Mouse (Mus musculus) CH12F3 (cell line): ENCODE data around the gene Ip6k1.
"Not testable (repeated sequence)": the region's sequence is repeated elsewhere in the genome, so short reads cannot be mapped to it uniquely, and the experiment has no call there.

Source experiments
- in situ Hi-C: fragments of 300-500 bp; cut with MboI; formaldehyde crosslinking; loops from 2 replicates; pipeline ENCODE4 v1.14.3; 2020; ENCODE audit warnings: low sequenced_read_pairs

Ip6k1 gene

DNA sequence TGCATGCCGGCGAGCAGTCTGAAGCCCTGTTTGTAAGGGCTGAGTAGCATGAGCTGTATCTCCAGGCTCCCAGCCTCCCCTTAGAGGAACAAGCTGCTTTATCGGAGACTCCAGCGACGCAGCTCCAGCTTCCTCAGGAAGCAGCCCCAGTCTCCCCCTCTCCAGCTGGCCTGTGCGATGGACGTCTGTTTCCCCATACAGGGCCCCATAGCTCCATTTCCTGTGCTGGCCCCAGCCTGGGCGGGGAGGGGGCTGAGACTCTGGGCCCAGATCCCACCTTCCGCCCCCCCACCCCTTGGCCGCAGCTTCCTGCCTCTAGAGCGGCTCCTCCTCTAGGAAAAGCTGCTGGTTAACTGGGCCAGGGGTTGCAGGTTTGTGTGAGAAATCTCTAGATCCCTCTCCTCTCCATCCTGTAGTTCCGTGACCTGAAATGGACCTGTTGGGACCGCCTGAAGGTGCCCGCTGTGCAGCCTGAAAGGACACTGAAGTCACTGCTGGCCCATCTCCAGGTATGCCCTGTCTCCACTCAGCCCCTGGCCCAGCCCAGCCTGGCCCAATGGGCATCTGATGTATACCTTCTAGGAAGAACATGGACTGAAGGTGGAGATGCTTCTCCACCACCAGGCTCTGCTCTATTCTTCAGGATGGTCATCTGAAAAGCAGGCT, 19.5 kb upstream of the Ip6k1 start, which contains the start of gene Gm20661:
TSS of gene Gm20661 (plus strand) at position 378 of the 666 bp plus-strand sequence.
- in situ Hi-C loops = no loop called here

DNA sequence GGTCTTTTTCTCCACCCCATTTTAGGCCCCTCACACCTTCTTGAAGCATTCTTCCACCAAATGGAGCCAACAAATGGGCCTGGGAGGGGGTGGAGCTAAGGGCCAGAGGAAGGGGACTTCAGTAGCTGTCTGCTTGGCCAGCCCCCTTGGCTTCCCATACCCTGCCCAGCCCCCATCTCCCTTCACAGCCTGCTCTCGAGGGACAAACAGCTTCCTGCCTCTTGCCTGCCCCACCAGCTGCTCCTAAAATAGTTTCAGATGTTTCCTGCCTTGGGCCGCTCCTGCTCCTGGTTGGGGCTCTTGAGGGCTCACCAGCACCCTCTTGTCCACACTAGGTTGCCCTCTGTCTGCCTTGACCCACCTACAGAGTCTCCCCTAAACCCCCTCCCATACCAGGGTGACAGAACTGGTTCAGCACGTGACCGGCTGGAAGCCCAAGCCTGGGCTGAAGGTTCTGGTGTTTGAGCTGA, 18.8 kb upstream of the Ip6k1 start:
- in situ Hi-C loops = no loop called here

DNA sequence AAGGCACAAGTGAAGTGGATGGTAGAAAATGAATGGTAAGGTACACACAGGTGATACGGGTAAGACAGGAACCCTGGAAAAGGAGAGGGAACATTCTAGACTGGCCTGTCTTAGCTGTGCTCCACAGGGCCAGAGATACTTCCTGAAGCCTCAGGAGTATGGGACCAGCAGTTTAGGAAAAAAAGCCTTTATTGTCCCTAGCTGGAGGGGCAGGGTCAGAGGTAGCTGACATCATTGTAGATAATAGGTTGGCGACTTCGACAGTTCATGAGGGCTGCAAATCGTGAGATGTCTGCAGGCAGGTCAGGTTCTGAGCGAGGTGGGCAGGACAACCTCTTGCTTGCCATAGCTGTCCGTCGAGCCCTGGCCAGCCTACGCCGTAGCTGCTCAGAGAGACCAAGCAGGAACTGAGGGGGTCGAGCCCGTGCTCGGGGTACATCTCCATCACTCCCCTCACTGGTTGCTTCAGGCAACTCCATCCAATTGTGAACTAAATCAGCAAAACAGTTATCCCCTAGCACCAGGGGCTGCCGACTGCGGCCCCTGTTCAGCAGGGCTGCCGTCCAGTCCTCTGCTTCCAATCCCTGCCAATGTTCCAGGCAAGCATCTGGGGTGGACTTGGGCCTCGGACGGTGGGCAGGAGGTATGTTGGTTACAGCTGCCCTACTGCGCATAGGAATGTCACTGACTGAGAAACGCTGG, 18.1 kb upstream of the Ip6k1 start:
- in situ Hi-C loops = no loop called here

DNA sequence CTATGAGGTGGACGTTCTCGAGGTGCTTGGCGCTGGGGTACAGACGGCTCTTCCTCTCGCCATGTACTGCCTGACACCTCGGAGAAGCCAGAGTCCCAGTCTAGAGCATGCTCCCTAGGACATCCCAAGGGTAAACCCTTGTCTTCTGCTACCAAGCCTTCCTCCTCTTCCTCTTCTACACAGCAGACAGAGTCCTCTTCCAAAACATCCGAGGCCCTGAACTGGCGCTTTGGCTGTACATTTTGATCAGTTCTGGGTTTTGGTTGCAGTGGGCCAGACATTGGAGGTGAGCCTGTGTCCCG, 17.6 kb upstream of the Ip6k1 start:
- in situ Hi-C loops = no loop called here

DNA sequence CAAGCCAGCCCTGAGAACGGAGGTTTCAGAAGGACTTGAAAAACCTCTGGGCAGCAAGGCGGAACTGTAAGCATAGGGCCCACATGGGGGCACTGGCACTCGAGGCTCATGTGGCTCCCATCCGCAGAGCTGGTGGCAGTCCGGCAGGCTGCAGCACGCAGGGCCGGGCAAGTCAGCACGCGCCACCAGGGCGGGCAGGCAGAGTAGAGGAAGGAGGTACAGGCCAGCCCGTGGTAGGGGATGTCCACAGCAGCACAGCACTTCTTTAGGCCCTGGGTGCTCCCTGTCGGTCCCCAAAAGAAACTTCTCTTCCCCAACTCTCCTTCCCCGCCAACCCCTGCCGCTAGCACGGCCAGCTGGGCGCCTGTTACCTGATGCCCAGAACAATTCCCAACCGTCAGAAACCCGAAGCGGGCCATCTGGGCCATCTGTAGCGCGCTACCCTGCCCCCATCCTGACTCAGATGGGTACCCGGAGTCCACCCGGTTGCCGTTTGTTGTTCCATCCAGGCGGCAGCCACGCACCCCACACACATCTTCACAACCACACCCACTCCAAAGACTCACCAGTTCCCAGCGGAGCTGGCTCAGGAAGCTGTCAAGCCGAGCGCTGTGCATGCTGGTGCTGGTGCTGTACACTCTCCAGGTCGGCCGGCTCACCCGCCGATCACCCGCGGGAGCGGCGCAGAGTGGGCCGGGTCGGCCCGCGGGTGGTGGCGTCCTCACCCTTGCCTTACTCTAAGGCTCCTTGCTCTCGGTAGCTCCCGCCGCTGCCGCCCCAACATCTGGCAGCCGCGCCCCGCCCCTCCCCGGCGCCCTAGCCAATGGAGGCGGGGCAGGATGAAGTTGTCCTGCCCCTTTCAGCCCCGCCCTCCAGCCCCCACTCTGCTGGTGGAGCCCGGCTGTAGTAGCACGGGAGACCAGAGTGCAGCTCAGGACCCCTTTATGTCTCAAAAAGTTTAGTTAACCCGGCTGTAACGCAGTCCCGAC, 16.9 kb upstream of the Ip6k1 start, which contains the start of gene Inka1:
TSS of gene Inka1 (minus strand) at position 749 of the 989 bp plus-strand sequence.
- in situ Hi-C loops = no loop called here

DNA sequence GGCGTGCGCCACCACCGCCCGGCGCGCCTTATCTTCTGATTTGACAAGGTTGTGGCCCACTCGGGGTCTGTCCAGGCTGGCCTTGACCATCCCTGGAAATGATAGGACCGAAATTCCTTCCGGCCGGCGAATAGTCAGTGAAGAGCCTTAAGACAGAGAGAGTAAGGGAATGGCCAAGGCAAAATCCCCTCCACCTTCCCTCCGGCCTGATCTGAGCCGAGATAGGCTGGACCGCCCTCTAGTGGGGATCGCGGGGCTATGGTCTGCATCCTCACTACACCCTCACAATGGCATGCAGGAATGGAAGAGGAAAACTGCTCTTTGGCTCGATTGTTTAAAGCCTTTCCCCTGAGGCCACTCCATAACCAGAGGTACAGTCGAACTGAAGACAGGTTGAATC, 15.9 kb upstream of the Ip6k1 start:
- in situ Hi-C loops = no loop called here

DNA sequence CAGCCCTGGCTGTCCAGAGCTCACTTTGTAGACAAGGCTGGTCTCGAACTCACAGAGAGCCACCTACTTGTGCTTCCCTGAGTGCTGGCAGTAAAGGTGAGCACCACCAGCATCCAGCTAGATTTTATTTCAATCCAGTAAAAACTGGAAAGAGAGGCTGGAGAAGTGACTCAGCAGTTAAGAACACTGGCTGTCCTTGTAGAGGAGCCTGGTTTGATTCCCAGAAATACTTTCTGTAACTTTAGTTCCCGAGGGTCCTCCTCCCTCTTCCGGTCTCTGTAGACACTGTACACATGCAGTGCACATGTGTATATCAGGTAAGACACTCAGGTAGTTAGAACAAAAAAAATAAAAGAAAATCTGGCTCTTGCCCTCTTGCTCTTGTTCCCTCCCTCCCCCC, 14.4 kb upstream of the Ip6k1 start:
- in situ Hi-C loops = no loop called here

DNA sequence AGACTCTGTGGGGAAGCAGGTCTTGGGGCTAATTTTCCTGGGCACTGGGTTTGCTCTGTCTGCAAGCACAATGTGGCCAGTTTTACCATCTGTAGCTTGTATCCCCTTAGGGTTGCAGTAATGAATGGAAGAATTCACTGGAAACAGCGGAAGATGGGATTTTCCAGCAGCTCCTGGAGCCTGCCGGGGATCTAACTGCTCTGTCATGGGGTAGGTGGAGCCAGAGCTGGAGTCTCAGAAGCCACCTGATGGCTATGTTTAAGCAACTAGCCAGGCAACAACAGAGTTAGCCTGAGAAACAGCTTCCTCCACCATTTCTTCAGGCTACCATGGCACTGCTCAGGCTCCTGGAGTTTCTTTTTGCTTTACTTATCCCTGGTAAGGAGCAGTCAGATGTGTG, 10.1 kb upstream of the Ip6k1 start, which contains the start of gene Cdhr4:
TSS of gene Cdhr4 (plus strand) at position 301 of the 400 bp plus-strand sequence.
- in situ Hi-C loops = no loop called here

DNA sequence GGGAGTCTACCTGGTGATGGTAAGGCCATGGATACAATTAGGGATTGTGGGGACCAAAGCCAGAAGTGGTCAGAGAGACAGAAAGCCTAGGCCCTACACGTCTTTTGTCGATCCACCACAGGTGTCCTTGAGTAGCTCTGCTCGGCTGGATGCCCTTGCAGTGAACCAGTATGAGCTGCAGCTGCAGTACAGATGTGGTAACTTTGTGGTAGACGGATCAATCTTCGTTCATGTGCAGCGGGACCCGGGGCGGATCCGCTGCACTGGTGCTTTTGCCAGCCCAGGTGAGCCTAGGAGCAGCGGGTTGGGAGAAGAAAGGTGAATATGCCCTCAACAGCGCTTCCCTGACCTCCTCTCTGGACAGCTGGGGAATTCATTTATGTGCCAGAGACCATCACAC, 9.3 kb upstream of the Ip6k1 start:
- in situ Hi-C loops = no loop called here

DNA sequence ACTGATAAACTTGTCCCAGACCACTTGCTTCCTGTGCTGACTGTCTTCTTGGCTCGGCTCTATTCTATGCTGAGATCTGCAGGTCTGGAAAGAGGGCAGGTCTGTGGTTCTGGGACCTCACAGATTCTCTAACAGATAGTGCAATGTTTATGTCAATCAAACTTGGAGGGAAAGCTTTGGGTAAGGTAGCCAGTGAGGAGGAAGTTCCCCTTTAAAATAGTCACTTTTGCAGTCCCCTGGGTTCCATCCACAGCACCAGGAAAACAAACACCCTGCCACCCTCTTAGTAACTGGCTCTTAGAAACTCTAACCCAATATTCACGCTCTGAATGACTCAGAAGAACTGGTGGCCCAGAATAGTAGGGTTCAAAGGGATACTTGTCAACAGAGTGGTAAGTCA, 7.8 kb upstream of the Ip6k1 start:
- in situ Hi-C loops = no loop called here

DNA sequence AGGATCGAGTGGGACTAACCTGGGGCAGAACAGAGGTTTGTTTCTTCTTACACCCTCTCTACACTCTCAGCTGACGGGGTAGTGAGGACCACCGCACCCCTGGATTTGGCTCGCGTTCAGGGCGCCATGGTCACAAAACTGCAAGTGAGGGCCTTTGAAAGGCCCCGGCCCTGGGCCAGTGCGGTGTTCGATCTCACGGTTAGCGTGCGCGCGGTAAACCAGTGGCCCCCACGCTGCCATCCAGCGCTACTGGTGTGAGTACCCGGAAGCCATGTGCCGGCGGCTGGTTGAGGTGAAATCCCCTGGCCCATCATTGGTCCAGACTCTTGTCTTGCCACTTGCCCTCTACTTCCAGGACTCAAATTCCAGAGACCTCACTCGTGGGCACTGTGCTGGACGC, 6.8 kb upstream of the Ip6k1 start:
- in situ Hi-C loops = no loop called here

DNA sequence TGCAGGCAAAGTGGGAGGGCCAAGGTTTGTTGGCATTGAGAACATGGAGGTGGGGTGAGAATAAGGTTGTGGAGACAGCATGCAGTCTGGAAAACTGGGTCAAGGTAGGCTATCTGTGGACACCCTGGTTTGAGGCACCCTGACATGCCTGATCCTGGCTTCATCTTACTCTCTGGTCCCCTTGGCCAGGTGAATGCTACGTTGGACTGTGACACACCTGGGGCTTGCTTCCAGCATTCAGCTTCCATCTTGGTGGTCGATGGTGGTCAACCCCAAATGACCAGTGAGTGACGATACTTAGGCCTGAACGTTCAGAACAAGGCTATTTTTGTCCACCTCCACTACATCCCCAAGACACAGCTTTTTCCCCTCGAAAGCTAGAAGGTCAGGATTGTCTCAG, 6.3 kb upstream of the Ip6k1 start, which contains the start of gene Gm20662:
TSS of gene Gm20662 (plus strand) at position 301 of the 400 bp plus-strand sequence.
- in situ Hi-C loops = no loop called here

DNA sequence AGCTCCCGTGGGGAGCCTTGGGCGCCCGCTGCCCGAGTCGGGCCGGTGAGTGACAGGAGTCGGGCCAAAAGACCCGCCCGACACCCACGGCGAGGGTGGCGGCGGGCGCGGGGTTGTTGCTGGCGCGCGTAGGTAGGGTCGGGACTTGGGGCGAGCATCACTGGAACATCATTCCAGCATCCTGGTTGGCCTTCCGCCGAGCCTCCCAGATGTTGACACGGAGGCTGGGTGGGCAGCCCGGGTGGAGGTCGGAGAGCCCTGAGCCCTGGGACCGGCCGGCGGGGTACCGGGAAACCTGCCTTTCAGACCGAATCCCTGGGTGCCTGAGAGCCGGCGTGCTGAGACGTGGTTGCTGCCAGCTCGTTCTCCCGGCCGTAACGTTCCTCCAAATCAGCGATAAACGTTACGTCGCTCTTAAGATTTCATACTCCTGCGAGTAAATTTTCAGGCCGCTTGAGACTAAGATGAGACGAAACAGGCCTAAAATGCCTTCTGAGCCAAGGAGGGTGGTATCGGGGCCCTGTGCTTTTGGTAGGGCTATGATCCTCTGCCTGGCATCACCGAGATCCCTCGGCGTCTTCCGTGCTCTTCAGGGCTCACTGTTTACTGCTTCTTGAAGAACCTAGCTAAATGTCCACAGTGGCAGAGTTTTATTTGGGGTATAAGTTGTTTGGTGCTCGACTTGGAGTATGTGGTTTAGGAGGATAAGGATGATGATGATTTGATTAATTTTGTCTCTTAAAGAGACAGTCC, 653 bp downstream of the Ip6k1 start:
- in situ Hi-C loops = no loop called here

DNA sequence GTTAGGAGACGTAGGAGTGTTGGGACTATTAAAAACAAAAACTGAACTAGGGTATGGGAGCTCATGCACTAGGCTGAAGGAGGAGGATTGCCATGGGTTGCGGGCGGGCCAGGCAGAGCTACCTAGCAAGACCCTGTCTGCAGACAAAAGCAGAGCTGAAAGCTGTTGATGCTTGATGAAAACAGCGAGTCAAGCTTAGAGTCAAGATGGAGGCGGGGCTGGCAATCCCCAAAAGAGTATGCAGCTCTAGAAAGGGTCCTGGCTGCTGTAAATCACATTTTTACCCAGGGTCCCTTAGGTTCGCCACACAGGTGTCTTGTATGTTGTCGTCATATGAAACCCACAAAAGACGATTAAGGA, 1.2 kb downstream of the Ip6k1 start:
- in situ Hi-C loops = no loop called here

DNA sequence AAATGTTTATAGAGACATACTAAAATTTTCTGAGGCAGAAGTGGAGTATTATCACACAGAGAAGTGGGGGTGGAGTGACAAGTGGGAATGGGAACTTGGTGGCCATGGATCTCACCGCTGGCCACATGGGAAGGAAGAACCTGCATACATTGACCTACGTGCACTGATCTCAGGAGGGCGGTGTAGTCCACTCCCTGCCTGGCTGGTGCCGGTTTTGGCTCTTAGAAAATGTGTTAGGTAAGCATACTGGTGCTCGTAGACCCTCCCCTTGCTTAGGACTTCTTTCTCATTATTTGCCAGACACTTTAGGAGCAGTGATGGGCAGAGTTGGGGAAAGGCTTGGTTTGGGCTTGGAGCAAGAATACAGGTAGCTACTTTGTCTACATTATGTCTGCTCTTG, 5.7 kb downstream of the Ip6k1 start:
- in situ Hi-C loops = no loop called here

DNA sequence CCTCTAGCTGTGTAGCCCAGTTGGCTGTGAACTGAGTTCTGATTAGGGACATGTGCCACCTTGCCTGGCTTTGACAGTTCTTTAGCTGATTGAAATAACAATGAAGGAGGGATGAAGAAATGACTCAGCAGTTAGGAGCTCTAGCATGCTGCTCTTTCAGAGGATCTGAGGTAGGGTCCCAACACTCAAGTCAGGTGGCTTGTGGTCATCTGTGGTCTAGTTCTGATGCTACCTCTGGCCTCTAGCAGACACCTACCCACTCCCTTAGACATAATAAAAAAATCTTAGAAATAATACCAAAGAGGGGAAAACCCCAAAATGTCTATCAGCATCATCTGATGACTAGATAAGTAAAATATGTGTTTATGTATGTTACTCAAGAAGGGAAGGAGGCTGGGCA, 8.1 kb downstream of the Ip6k1 start:
- in situ Hi-C loops = no loop called here

DNA sequence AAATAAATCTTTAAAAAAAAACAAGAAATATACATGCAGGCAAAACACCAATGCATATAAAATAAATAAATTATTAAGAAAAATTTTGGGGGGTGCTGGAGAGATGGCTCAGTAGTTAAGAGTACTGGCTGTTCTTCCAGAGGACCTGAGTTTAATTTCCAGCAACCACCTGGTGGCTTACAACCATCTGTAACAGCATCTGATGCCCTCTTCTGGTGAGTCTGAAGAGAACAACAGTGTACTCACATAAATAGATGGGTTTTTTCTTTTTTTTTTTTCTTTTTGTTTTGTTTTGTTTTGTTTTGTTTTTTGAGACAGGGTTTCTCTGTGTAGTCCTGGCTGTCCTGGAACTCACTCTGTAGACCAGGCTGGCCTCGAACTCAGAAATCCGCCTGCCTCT, 11.3 kb downstream of the Ip6k1 start:
- in situ Hi-C loops = not testable (repeated sequence)

DNA sequence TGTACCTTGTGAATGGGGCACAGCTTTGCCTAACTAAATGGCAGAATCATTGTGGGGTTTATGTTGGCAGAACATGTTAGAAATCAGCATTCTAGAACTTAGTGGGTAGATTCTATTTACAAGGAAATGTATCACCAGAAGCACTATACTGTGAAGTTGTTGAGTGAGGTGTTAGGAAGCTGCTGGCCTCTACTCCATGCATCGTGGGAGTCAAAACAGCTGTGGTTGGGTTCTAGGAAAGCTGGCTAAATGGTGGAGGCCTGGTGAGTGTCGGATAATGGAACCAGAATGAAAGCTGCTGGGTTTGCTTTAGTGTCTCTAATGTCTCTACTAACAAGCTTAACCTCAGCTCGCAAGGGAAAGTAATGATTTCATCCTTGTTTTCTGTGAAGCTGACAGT, 14.8 kb downstream of the Ip6k1 start:
- in situ Hi-C loops = no loop called here

DNA sequence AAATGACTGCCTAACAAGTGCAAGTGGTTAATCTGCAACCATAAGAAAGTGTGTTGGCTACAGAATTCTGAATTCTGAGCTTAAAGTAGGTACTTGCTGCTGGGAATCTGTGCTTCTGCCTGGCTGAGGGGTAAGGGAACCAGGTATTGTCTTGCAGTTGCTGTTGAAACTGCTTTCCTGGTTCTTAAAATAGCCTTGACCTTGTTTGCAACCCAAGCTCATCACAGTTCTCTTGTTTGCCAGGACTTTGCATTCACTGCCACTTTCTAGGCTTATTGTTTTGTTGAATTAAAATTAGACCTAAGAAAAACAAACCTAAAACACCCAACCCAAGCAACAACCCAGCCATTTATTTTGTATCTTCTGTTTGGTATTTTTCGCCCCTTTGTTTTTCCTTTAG, 18.4 kb downstream of the Ip6k1 start:
- in situ Hi-C loops = no loop called here

DNA sequence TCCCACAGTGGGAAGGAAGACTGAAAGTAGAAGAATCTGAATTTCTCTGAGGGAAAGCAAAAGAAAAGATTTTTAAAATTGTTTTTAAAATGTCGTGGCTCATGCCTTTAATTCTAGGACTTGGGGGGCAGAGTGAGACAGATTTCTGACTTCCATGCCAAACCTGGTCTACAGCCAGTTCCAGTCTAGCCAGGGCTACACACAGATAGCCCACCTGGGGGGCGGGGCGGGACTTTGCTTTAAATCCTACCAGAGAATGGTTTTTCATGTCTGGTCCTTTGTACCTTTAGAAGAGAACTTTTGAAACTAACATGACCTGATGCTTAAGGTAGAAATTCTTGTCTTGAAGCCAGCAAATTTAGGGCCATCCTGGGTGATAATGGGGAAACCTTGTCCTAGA, 20.9 kb downstream of the Ip6k1 start:
- in situ Hi-C loops = no loop called here

DNA sequence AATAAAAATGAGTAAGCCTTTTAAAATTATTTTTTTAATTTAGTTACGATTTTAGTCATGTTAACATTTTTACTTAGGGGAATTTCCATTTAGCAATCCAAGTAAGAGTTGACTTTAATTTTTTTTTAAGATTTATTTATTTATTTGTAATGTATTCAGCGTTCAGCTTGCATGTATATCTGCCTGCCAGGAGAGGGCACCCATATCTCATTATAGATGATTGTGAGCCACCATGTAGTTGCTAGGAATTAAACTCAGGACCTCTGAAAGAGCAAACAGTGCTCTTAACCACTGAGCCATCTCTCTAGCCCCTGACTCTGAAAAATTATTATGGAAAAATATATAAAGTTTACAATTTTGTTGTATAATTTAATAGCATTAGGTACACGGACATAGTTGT, 24.3 kb downstream of the Ip6k1 start:
- in situ Hi-C loops = no loop called here
